Mouse (Mus musculus): Measurements from ENCODE around the gene Ap1m1. TPM values are rescaled to one million over a fixed set of nuclear protein-coding genes. Genes with fewer than 3 reads are reported as not detected.

Ap1m1 gene
- 50.6 and 54.7 TPM in 2 replicates for polyA plus RNA-seq (2012; rRNA removed)

DNA sequence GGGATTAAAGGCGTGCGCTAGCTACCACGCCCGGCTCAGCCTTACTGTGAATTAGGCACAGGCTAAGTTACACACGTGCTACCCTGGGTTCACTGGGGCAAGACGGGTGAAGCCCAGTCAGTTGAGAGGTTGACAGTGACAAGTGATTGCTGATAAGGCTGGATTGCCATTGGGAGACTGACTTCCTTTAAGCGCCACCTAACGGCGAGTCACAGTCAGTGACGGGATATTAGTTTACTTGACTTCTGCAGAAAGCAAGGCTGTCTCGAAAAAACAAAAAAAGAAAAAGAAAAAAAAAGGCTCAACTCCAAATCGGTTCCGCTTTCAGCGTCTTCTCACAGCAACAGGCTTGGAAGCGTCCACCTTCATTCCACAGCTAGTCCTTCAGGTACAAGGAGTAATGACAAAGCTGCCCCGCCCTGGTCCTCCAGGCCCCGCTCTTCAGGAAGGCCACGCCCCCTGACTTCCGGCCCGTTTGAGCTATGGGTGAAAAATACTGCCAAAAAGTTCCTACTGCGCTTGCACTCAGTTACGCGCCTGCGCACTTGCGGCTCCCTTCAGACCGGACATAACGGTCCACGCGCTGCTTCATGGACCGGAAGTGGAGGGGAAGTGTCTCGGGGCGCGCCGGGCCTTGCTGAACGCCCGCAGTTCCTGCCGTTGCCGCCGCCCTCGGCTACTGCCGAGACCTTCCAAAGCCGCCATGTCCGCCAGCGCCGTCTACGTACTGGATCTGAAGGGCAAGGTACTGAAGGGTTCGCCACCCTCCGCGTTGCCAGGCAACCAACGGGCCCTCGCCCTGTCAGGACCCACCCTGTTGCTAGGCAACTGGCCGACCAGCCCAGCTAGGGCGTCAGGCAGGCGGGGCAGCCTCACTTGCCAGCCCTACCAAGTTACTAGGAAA lies at the start of gene Ap1m1:
TSS of gene Ap1m1 (plus strand) at position 520 of the 904 bp plus-strand sequence.
- peak; percentile 89 for DNase-seq (ENCODE audit: low read depth)

DNA sequence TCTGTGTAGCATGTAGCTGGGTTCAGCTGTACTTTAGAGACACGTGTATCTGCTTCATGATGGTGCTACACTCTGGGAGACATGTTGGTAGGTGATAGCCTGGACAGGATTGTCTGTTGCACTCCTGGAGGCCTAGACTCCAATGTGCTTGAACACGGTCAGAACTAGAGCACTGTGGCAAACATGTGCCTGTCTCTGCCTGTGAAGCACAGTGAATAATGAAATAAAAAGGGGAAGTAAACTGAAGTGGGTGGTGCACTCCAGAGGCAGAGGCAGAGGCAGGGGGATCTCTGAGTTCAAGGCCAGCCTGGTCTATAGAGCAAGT lies 49.6 kb upstream of the Ap1m1 start:
- no peak for DNase-seq (ENCODE audit: low read depth)

DNA sequence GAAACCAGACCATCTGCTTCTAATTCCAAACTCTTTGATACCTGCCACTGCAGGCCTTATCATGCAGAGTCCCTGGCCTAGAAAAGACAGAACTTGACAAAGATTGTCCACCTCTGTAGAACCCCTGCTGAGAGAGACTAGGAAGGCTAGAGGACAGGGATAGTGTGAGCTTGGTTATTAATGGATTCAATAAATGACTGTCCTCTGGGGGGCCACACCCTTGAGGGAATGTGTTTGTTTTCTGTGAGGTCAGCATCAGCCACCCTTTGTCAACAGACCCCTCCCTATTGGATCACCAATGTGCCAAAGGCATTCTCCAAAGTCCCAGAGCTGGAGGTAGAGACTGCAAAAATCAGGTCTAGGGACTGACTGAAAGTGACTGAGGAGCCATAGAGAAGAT lies 47.8 kb upstream of the Ap1m1 start:
- DNase-seq (ENCODE audit: low read depth), result no peak

DNA sequence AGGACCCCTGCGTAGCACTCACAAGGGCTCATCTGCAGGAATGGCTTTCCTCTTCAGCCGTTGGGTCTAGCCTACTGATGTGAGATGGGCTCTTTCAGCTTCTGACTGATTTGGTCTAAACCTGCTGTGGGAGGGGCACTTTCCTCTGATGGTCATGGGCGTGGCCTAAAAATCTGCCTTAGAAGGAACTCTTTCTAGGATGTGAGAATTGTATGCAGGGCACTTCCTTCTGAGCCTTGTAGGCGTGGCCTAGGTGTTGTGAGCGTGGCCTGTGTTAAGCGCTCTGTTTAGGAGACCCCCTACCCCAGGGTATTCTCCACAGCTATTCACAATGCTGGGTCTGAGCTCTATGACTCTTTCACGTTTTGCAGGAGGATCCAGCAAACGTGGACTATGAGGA lies 41.8 kb upstream of the Ap1m1 start:
- DNase-seq (ENCODE audit: low read depth), result no peak

DNA sequence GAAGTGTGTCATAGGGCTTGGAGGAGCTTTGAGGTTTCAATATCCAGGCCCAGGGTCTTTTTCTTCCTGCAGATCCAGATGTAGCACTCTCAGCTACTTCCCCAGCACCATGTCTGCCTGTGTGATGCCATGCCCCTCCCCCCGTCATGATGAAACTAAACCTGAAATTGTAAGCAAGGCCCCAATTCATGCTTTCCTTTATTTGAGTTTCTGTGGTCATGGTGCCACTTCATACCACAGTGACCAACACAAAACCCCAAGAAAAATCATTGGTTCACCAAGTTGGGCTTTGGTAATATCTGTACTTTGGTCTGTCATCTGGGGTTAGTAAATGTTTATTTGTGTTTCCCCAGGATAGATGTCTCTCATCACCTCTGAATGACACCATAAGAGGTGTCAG lies 31.2 kb upstream of the Ap1m1 start:
- DNase-seq (ENCODE audit: low read depth), result no peak

DNA sequence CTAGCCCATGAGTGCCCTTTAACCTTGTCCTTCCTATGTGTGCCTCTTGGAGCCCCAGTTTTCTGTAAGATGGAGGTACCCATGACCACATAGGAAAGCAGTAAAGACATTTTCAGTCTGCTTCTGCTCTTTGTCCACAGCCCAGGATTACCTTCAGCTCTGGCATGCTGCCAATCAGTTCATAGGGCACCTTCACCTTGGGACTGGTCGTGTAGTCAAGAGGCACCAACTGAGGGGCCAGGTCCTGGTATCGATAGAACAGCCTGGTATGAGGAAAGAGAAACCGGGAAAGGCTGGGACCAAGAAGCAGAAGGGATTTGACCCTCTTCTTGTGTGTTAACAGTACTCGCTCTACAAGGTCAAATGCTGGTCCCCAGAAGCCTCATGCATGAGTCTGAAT lies 29.6 kb upstream of the Ap1m1 start:
- no peak for DNase-seq (ENCODE audit: low read depth)

DNA sequence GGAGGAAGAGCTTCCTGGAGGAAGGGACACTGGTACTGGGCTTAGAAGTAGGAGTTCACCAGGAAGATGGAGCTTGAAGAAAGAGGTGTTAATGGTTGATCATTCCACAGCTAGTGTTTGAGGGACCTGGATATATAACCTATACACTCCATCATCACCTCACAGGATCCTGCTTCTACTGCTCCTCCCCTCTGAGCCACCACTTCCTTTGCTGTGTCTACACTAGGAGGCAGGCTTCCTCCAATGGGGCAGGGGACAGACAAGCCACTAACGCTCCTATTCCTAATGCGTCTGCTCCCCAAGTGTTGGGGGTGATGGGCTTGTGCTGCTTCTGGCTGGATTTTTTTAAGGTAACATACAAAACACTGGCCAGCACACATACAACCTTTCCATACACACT lies 29.1 kb upstream of the Ap1m1 start:
- no peak for DNase-seq (ENCODE audit: low read depth)

DNA sequence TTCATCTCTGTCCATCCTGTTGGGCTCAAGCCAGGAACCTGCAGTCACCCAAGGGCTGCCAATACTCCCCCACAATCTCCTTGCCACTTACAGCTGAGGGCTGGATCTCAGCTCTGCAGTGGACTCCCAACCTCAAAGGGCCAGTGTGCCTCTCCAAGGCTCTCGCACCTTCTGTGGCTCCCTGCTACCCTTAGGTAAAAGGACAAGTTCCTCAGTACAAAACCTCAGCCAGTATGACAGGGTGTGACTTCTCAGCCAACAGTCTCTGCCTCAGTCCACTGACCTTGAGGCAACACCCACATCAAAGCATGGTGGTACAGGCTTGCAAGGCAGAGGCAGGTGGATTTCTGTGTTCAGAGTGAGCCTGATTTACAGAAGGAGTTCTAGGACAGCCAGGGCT lies 28.0 kb upstream of the Ap1m1 start:
- DNase-seq (ENCODE audit: low read depth), result no peak

DNA sequence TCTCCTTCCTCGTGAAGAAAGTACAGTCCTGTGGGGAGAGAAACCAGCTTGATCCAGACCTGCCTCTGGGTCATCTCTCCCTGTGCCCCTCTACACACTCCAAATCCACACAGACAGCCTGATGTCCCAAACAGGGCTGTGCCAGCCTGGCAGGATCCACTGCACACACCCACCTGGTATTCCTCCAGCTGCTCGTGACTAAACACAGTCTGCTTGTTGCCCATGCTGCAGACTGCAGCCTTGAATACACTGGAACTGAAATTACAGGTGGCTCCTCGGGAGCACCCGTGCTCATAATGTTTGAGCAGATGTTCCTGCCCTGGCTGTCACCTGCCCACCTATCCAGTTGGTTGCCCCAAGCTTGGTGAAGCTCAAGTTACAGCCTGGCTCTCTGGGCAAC lies 27.1 kb upstream of the Ap1m1 start, which contains the start of gene Cib3:
TSS of gene Cib3 (minus strand) at position 87 of the 400 bp plus-strand sequence.
- DNase-seq (ENCODE audit: low read depth), result no peak

DNA sequence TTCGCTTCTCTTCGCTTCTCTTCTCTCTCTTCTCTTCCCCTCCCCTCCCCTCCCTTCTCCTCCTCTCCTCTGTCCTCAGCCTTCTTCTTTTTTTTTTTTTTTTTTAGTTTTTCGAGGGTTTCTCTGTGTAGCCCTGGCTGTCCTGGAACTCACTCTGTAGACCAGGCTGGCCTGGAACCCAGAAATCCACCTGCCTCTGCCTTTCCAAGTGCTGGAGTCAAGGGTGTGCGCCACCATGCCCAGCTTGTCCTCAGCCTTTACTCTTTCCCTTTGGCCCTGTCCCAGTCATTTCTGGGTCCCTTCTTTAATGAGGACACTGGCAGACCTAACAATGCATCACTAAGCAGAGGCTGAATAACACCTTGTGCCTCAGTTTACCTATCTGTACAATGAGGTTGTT lies 26.3 kb upstream of the Ap1m1 start, which contains the start of gene Gm11034:
TSS of gene Gm11034 (minus strand) at position 101 of the 400 bp plus-strand sequence.
- no peak for DNase-seq (ENCODE audit: low read depth)

DNA sequence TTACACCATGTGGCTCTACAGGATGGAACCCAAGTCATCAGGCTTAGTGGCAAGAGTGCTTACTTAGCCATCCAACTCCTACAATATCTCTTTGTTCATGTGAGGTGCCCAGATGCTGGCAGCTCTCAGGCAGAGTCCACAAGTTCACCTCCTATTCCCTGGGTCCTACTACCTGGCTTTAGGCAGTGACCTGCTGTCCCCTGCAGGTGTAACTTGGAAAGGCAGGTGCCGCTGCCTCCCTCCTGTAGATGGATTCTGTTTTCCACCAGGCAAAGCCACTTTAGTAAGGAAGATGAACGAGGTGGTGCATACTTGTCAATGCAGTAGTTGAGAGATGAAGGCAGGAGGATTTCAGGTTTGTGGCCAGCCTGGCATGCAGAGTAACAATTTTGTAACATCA lies 24.8 kb upstream of the Ap1m1 start:
- no peak for DNase-seq (ENCODE audit: low read depth)

DNA sequence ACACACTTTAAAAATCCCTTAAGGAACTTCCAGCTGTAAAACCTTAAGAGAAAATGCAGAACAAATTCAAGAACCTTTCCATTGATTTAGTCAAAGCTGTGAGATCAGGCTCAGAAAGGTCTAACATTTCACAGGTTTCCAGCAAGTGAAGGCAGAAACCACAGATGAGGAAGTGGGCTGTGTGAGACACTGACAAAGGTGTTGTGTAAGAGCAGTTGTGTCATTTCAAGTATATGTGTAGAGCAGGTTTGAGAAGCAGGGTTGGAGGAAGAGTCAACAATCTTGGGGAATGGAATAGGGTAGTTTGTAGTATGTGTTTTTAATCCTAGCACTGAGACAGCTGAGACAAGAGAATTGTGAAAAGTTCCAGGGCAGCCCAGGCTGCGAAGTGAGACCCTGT lies 23.9 kb upstream of the Ap1m1 start:
- no peak for DNase-seq (ENCODE audit: low read depth)

DNA sequence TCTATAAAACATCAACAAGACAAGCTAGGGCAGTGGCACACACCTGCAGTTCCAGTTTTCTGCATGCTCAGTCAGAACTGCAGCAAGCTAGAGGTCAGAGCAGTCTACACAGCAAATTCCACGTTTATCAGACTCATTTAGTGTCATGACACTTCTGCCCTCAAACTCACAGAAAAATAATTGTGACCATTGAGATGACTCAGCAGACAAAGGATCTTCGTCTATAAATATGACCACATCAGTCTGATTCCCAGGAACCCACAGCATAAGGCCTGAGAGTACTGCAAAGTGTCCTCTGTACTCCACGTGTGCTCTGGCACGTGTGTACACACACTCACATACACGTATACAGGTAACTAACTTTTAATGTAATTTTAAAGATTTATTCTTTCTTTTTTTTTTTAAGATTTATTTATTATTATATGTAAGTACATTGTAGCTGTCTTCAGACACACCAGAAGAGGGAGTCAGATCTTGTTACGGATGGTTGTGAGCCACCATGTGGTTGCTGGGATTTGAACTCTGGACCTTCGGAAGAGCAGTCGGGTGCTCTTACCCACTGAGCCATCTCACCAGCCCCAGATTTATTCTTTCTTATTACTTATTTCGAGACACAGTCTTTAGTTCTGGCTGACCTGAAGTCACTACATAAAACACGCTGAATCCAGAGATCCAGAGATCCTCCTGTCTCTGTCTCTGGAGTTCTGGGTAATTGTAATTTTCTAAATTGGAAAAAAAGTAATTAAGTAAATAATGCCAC lies 20.9 kb upstream of the Ap1m1 start:
- no peak for DNase-seq (ENCODE audit: low read depth)

DNA sequence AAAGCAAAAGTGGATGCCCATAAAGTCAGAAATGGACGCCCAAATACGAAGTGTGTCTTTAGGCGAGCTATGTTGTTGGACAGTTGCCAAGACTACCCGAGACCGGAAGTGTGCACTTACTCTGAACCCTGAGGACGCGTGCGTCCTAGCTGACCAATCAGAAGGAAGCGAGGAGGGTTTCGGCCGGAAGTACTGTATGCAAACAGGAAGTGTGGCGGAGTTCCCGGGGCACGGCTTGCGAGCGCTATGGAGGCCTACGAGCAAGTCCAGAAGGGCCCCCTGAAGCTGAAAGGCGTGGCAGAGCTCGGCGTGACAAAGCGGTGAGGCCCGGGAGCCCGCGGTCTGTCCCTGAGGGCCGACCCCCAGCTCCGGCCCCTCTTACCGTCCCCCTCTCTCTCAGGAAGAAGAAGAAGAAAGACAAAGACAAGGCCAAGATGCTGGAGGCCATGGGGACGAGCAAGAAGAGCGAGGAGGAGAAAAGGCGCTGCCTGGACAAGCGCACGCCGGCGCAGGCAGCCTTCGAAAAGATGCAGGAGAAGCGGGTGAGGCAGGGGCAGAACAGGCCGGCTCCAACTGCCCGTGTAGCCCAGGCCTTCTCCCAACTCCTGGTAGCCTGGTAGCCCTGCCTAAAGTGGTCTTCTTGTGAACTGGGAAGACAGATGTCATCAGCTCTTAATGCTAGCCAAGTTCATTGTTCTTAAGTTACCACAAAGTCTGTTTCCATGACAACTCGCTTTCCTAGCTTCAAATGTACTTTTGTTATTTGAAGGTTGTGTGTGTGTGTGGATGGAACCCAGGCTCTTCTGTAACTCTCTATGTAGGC lies 20.1 kb upstream of the Ap1m1 start, which contains the start of gene Fam32a:
TSS of gene Fam32a (plus strand) at position 190 of the 823 bp plus-strand sequence.
- DNase-seq (ENCODE audit: low read depth), result peak; percentile 76

DNA sequence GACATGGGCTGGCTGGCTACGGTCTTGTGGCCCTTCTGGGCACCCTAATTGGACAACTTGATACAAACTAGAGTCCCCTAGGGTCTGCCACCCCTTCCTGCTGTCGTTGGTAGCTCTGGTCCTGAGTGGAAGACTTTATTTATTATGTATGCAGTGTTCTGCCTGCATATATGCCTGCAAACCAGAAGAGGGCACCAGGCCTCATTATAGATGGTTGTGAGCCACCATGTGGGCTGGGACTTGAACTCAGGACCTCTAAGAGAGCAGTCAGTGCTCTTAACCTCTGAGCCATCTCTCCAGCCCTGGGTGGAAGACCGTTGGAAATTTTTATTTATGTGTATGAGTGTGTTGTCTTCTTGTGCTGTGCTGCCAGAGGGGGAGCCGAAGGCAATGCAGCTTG lies 19.1 kb upstream of the Ap1m1 start:
- DNase-seq (ENCODE audit: low read depth), result no peak

DNA sequence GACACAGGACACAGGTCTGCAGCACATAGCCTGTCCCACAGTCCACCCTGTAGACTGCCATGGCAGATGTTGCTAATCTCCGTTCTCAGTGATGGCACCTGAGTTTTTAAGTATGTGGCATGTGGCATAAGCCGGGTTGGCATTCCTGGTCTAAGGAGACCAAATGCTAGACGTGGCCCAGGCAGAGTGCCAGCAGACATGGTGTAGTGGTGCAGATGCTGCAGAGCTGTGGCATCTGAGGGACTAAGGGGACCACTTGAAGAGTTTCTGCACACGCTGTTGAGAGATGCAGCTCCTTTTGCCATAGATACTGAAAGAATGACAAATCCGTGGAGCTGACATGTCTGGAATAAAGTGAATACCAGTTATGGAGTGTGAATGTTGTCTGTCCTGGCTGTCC lies 17.2 kb upstream of the Ap1m1 start:
- DNase-seq (ENCODE audit: low read depth), result no peak

DNA sequence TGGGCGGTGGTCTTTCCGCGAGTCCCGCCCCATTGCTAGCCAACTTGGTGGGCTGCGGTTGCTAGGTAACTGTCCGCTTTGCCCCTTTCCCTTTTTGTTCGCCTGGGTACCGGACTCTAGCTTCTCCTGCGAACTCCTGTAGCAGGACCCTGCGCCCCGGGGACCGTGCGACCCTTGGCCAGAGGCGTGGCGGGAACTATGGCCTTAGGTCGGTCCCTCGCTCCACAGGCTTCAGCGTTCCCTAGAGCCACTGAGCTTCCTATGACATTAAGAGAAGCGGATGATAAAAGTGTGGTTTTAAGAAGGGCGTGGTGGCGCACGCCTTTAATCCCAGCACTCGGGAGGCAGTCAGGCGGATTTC lies 565 bp downstream of the Ap1m1 start:
- no peak for DNase-seq (ENCODE audit: low read depth)

DNA sequence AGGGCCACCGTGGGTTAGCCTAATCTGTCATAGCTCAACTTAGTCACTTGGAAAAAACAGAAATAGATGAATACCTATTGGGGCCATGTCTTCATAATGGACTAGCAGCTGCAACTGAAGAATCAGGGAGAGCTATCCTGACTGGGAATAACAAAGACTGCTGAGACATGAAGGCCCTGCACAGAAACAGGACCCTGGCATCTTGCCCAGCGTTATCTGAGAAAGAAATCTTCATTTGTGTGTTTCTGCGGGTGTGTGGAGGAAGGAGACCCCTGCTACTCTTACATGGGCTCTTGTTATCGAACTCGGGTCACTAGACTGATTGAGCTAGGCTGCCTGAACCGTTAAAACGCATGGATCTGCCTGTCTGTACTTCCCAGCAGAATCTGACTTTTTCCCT lies 1.1 kb downstream of the Ap1m1 start:
- DNase-seq (ENCODE audit: low read depth), result no peak

DNA sequence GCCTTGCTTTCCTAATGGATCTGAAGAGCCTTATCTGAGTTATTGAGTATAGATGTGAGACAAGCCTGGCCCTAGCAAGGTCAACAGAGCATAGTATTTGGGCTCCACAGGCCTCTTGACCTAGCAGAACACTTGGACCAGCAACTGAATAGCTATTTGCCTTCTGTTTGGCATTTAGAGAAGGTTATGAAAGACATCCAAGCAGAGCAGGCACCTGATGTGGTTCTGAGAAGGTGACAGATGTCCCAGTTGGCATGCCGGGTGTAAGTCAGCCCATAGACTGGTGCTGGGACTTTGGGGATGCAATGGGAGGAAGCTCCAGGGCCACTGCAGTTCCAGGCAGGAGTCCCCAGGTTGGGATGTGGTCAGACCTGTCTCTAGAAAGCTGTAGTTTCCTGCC lies 2.4 kb downstream of the Ap1m1 start:
- DNase-seq (ENCODE audit: low read depth), result no peak

DNA sequence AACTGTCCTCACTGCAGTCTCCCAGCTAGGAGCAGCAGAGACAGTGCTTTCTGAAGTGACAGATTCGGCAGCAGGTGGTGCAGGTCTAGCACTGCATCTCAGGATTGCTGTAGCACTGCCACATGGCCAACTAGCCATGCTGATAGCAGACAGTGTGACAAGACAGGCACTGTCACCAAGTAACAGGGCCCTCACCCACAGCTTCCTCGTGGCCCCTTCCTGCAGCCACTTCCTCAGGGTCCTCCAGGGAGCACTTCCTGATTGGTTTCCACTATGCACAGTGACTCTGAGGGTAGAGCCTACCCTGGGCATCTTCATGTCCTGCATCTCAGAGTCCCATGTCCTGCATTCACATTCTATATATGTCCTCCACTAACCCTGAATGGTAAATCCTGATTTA lies 4.8 kb downstream of the Ap1m1 start:
- no peak for DNase-seq (ENCODE audit: low read depth)

DNA sequence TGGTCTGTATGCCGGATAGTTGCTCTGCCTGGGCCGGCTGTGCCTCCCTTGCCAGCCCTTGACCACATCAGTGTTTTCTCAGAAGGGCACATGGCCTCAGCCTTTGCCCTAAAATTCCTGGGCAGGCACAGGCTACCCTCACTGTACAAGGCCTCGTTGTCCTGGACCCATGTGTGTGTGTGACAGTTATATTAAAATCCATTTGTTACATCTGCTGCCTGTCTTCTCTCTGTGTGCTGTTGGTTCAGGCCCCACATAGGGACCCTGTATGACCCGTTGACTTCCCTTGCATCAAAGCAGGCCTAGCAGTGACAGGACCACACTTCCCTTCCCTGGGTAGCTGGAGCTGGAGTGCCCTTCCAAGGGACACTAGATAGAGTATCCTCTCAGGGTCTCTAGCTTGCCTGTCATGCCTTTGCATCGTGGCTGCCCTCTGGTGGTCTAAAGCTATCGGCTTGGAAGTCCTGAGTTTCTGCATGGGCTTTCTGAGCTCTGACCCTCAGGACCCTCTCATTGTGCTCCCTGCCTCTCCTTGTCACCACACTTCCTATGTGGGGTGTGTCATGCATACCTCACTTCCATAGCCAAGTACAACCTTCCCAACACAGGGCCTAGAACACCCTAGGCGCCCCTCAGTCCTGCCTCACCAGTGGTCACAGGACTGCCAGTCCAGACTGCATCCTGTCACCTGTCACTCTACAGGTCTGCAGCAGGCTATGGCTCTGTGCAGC lies 17.5 kb downstream of the Ap1m1 start:
- no peak for DNase-seq (ENCODE audit: low read depth)

DNA sequence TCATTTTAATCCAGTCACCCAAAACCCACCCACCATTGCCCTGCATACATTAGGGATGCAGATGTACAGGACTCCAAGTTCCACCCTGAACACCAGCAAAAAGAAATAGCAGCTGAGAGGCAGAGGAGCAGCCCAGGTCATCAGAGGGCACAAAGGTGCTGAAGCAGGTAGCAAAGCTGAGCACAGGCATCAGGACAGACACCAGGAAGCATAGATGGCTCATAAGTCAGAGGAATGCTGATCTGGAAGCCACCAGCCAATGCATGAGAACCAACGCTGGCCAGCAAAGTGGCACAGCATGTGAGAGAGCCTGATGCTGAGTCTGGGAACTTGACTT lies 18.1 kb downstream of the Ap1m1 start:
- DNase-seq (ENCODE audit: low read depth), result no peak

Data from gonadal fat pad, adult 2 months (tissue).